Mouse (Mus musculus) stomach, embryonic 16.5 days (tissue): ENCODE measurements at regions not wholly inside any gene's neighbourhood (a gene's known extent, or its start where the extent isn't known, plus 50 kb on each side); places are given as distances from the start of the nearest gene placed in this dataset.

ENCODE experiments used
- ATAC-seq: fragments of 200-750 bp; cut with Nextera tagmentation; 2 replicates; pipeline ENCODE4 v1.8.0; 2017; ENCODE audit warnings: moderate number of reproducible peaks, moderate TSS enrichment; ENCODE audit not compliant: insufficient read depth, low FRiP score
- H3K27ac ChIP-seq: fragments of 300-500 bp; sonication (generic); 2 replicates; pipeline ENCODE4 v1.5.1; 2014; ENCODE audit warnings: low read length
- H3K27me3 ChIP-seq: fragments of 300-500 bp; sonication (generic); 2 replicates; pipeline ENCODE4 v1.6.1; 2014; ENCODE audit warnings: low read length, control low read depth, mixed read lengths; ENCODE audit not compliant: control insufficient read depth, insufficient read depth
- H3K36me3 ChIP-seq: fragments of 300-500 bp; sonication (generic); 2 replicates; pipeline ENCODE4 v1.6.1; 2014; ENCODE audit warnings: low read length; ENCODE audit not compliant: control insufficient read depth, insufficient read depth
- H3K4me1 ChIP-seq: fragments of 300-500 bp; sonication (generic); 2 replicates; pipeline ENCODE4 v1.6.1; 2014; ENCODE audit warnings: low read length, control low read depth, mixed read lengths; ENCODE audit not compliant: control insufficient read depth, insufficient read depth
- H3K4me2 ChIP-seq: fragments of 300-500 bp; sonication (generic); 2 replicates; pipeline ENCODE4 v1.6.1; 2014; ENCODE audit warnings: low read depth, low read length, mixed read lengths
- H3K4me3 ChIP-seq: fragments of 300-500 bp; sonication (generic); replicated peaks from 2 replicates; pipeline ENCODE4 v1.5.1; 2014; ENCODE audit warnings: mild to moderate bottlenecking, low read length
- H3K9ac ChIP-seq: fragments of 300-500 bp; sonication (generic); 2 replicates; pipeline ENCODE4 v1.6.1; 2014; ENCODE audit warnings: low read length
- H3K9me3 ChIP-seq: fragments of 300-500 bp; sonication (generic); replicated peaks from 2 replicates; pipeline ENCODE4 v1.6.1; 2016; ENCODE audit warnings: low read length, control low read depth; ENCODE audit not compliant: control insufficient read depth
- WGBS: fragments of 180-500 bp; shearing (Covaris S2); extraction: QIAGEN DNeasy Blood & Tissue Kit; methylation state at CpG from one replicate; pipeline ENCODE4 v1.1.7; 2014; 5-methylcytosine and 5-hydroxymethylcytosine counted together

- Histone ChIP-seq H3K27ac (no peak overlapping the region), H3K4me3 (no peak overlapping the region), H3K36me3 (no peaks in the 10 kb centered on the region), H3K27me3 (no peaks in the 10 kb centered on the region), H3K9me3 (no peaks in the 10 kb centered on the region), H3K4me2 (no peak overlapping the region), H3K4me1 (no peaks in the 10 kb centered on the region), H3K9ac (no peak overlapping the region)
- ATAC-seq = no peak
- WGBS = 20% methylated on average over 5 of the region's 5 CpGs
These were observed 192.9 kb downstream of the Pcdh20 start for GRCm38 (mm10) chr14:88278327-88278726.

GRCm38 (mm10) chr14:88264771-88265170, 206.4 kb downstream of the Pcdh20 start:
- Histone ChIP-seq H3K27me3 (no peaks in the 10 kb centered on the region), H3K4me3 (no peak overlapping the region), H3K9me3 (no peaks in the 10 kb centered on the region), H3K36me3 (no peaks in the 10 kb centered on the region), H3K27ac (no peak overlapping the region), H3K4me2 (no peak overlapping the region), H3K4me1 (no peaks in the 10 kb centered on the region), H3K9ac (no peak overlapping the region)
- no peak for ATAC-seq

GRCm38 (mm10) chr14:88259034-88259433, 212.2 kb downstream of the Pcdh20 start:
- H3K27ac ChIP-seq = no peak overlapping the region
- H3K4me2 ChIP-seq = no peak overlapping the region
- no peak for ATAC-seq
- no peaks in the 10 kb centered on the region for H3K27me3 ChIP-seq
- no peak overlapping the region for H3K9ac ChIP-seq
- no peaks in the 10 kb centered on the region for H3K9me3 ChIP-seq
- H3K4me1 ChIP-seq = no peaks in the 10 kb centered on the region
- no peak overlapping the region for H3K4me3 ChIP-seq
- H3K36me3 ChIP-seq = no peaks in the 10 kb centered on the region

- Histone ChIP-seq H3K27me3 (no peaks in the 10 kb centered on the region), H3K4me2 (no peak overlapping the region), H3K9ac (no peak overlapping the region), H3K4me1 (no peaks in the 10 kb centered on the region), H3K4me3 (no peak overlapping the region), H3K27ac (no peak overlapping the region), H3K9me3 (no peaks in the 10 kb centered on the region), H3K36me3 (no peaks in the 10 kb centered on the region)
- ATAC-seq = no peak
- 64% methylated on average over 3 of the region's 3 CpGs for WGBS
These were observed 216.1 kb downstream of the Pcdh20 start for GRCm38 (mm10) chr14:88255131-88255530.
